Comparison of ENCODE assay signal across 8 mouse cellular contexts in the genomic region with DNA sequence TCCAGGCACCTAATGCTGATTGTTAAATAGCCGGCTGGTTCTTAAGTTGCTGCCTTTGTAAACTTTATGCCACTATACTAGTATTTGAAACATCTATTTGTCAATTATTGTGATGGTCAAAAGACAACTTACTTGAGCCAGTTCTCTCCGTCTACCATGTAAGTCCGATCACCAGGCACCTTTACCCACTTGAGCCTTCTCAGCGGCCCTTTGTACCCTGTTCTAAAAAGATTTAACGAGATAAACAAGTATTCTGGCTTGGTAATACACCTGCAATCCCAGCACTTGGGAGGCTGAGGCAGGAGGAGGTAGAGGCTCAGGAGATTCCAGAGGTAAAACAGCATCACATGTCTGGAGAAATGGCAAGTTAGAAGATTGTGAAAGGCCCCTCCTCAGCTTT. TPM values are rescaled to one million over a fixed set of nuclear protein-coding genes. Genes with fewer than 3 reads are reported as not detected.
A peak's percentile ranks its signal among the peaks of the same experiment; 100 is the strongest.
DNase-seq lines count a peak whose midpoint lies in the region; ATAC-seq and TF ChIP-seq lines count a peak whose summit lies in the region.
"Had no signal": no experiment of that assay in that cellular context is flagged by ENCODE, and none has a peak within 500 bp of the region (broad histone marks: within the 10 kb centered on the region; RNA-seq: fewer than 3 reads in every experiment).

No protein-coding gene starts in this region.

- intact Hi-C loops in gastrocnemius, postnatal 14 days (cut with DNase I; ENCODE audit: low total_unique reads) = loop anchor here (2.0 kb wide), 2 partner anchors 33 to 83 kb away; a partner anchor contains a TSS

- H3K9ac ChIP-seq in embryonic facial prominence, embryonic 14.5 days (ENCODE audit: low read depth, low read length) = peak overlapping the region; percentile 78
- H3K9ac ChIP-seq in intestine, postnatal 0 days (ENCODE audit: low read depth, low read length) = peak overlapping the region; percentile 57
- H3K9ac ChIP-seq in neural tube, embryonic 15.5 days (replicated peaks) = peak overlapping the region; percentile 62

- H3K4me1 ChIP-seq in lung, adult 2 months (ENCODE audit: control insufficient read depth, insufficient read depth, low read length) = peaks cover 6% of the 10 kb centered on the region; the same call in 1 of the 2 replicates
- H3K4me1 ChIP-seq in embryonic facial prominence, embryonic 14.5 days (ENCODE audit: control insufficient read depth, insufficient read depth, low read length) = peaks cover 25% of the 10 kb centered on the region
- H3K4me1 ChIP-seq in intestine, postnatal 0 days (replicated peaks; ENCODE audit: control insufficient read depth, insufficient read depth, low read length) = peaks cover 6% of the 10 kb centered on the region
- H3K4me1 ChIP-seq in neural tube, embryonic 15.5 days = peaks cover 29% of the 10 kb centered on the region

- no peak for DNase-seq in lung, adult 2 months
- DNase-seq in lung, postnatal 36 days = no peak
- no peak for DNase-seq in embryonic facial prominence, embryonic 14.5 days (ENCODE audit: low spot score)
- no peak for DNase-seq in gastrocnemius, postnatal 14 days
- DNase-seq in layer of hippocampus, adult 8-10 months (ENCODE audit: low spot score in 2 of 2) = no peak
- DNase-seq: lung, postnatal 4 days had no signal

- no peaks in the 10 kb centered on the region for H3K36me3 ChIP-seq in embryonic facial prominence, embryonic 14.5 days (ENCODE audit: control insufficient read depth, insufficient read depth, low read length)
- H3K36me3 ChIP-seq in intestine, postnatal 0 days (ENCODE audit: control insufficient read depth, insufficient read depth) = no peaks in the 10 kb centered on the region
- no peaks in the 10 kb centered on the region for H3K36me3 ChIP-seq in neural tube, embryonic 15.5 days

- H3K27me3 ChIP-seq in embryonic facial prominence, embryonic 14.5 days (replicated peaks; ENCODE audit: control insufficient read depth, insufficient read depth, low read length) = no peaks in the 10 kb centered on the region
- no peaks in the 10 kb centered on the region for H3K27me3 ChIP-seq in intestine, postnatal 0 days (replicated peaks; ENCODE audit: control insufficient read depth, insufficient read depth, low read length)
- H3K27me3 ChIP-seq in neural tube, embryonic 15.5 days (replicated peaks) = no peaks in the 10 kb centered on the region

- peak overlapping the region; percentile 78 for H3K27ac ChIP-seq in embryonic facial prominence, embryonic 14.5 days (replicated peaks; ENCODE audit: low read depth, low read length)
- peak overlapping the region; percentile 62 for H3K27ac ChIP-seq in intestine, postnatal 0 days (ENCODE audit: low read depth, low read length)
- peak overlapping the region; percentile 83 for H3K27ac ChIP-seq in neural tube, embryonic 15.5 days (replicated peaks)

- peak overlapping the region; percentile 70 for H3K4me2 ChIP-seq in embryonic facial prominence, embryonic 14.5 days (ENCODE audit: low read depth, low read length)
- peak overlapping the region; percentile 76 for H3K4me2 ChIP-seq in intestine, postnatal 0 days (replicated peaks; ENCODE audit: low read depth)
- peak overlapping the region; percentile 61 for H3K4me2 ChIP-seq in neural tube, embryonic 15.5 days

- TF ChIP-seq POLR2A in lung, adult 2 months (IDR thresholded peaks at IDR 0.05; ENCODE audit: borderline replicate concordance, extremely low read depth, low read depth, low read length) = no peak

- 37% methylated on average over 5 of the region's 5 CpGs for WGBS in lung, adult 2 months
- WGBS in embryonic facial prominence, embryonic 14.5 days = 63% methylated on average over 5 of the region's 5 CpGs
- 23% methylated on average over 5 of the region's 5 CpGs for WGBS in intestine, postnatal 0 days
- 54% methylated on average over 5 of the region's 5 CpGs for WGBS in neural tube, embryonic 15.5 days

- no peaks in the 10 kb centered on the region for H3K9me3 ChIP-seq in embryonic facial prominence, embryonic 14.5 days (ENCODE audit: control insufficient read depth, low read length)
- no peaks in the 10 kb centered on the region for H3K9me3 ChIP-seq in intestine, postnatal 0 days (ENCODE audit: control insufficient read depth)
- no peaks in the 10 kb centered on the region for H3K9me3 ChIP-seq in neural tube, embryonic 15.5 days (replicated peaks)

- ATAC-seq in embryonic facial prominence, embryonic 14.5 days (ENCODE audit: low read depth) = no peak
- no peak for ATAC-seq in intestine, postnatal 0 days
- no peak for ATAC-seq in neural tube, embryonic 15.5 days (ENCODE audit: low FRiP score)

- no peak for TF ChIP-seq CTCF in lung, adult 2 months (IDR thresholded peaks at IDR 0.05; ENCODE audit: insufficient read depth, low read length)
- no peak for TF ChIP-seq CTCF in intestine, postnatal 0 days (IDR thresholded peaks at IDR 0.05; ENCODE audit: low read depth)

- peak overlapping the region; percentile 89 for H3K4me3 ChIP-seq in lung, adult 2 months (replicated peaks; ENCODE audit: extremely low read depth, low read depth, low read length)
- peak overlapping the region; percentile 63 for H3K4me3 ChIP-seq in embryonic facial prominence, embryonic 14.5 days (ENCODE audit: low read depth, low read length)
- H3K4me3 ChIP-seq in intestine, postnatal 0 days (ENCODE audit: low read depth, low read length) = peak overlapping the region; percentile 56
- H3K4me3 ChIP-seq in neural tube, embryonic 15.5 days (replicated peaks) = peak overlapping the region; percentile 64

RNA-seq across cellular contexts. Expression of a gene that starts 33.2 kb away (rescaled TPM):
- polyA plus RNA-seq in lung, adult 2 months (2012; rRNA removed) = 23.5 and 26.1 TPM in 2 replicates
- 5.6 and 7.5 TPM in 2 replicates for polyA plus RNA-seq in embryonic facial prominence, embryonic 14.5 days (2014; fragmentation: Nextera tagmentation; extraction: Ambion mirVana)
- 2.6 and 4.5 TPM in 2 replicates for polyA plus RNA-seq in intestine, postnatal 0 days (2015; fragmentation: Nextera tagmentation; extraction: Ambion mirVana)
- polyA plus RNA-seq in neural tube, embryonic 15.5 days (2015; fragmentation: Nextera tagmentation; extraction: Ambion mirVana) = 4.8 and 6.0 TPM in 2 replicates
- 10 to 100 TPM; 12.2 to 14.7 TPM for total RNA-seq in gastrocnemius, postnatal 14 days (2021)
- 10 to 100 TPM; 45.5 to 49.7 (median 48.7) TPM for total RNA-seq in layer of hippocampus, adult 8-10 months (2022)
